Mouse (Mus musculus) kidney, postnatal 25 days (tissue): ENCODE measurements around the gene Klhl5.

Experiments used
- DNase-seq, 2 experiments: peaks; one replicate each; pipeline ENCODE4 v3.0.0; 2021; ENCODE audit warnings: mixed read lengths in 2 of 2

The Klhl5 gene

GRCm38 (mm10) chr5:65204726-65205125, 97.4 kb downstream of the Klhl5 start:
- no peak for DNase-seq

- DNase-seq, result peak; percentile 48 to 70
These were observed 106.0 kb downstream of the Klhl5 start for GRCm38 (mm10) chr5:65213321-65213720.
